Mouse (Mus musculus): Measurements from ENCODE around the gene Ltbp3.

The Ltbp3 gene

DNA sequence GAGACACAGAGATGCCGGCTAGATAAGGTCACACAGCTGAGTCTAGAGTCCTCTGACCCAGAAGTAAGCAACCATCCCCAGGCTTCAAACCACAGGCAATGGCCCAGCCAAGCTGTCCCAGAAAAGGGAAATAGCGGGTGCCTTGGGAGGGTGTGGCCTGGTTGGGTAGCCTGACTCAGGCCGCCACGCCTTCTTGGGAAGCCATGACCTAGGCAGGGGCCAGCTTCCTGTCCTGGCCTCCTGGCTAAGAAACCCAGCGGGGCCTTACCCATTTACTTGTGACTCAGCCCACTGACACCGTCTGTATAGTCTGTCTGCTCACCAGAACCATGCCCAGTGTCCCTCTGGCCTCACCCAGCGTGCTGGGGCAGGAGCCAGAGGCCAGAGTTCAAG lies 16.2 kb upstream of the Ltbp3 start:
- no peak for DNase-seq

DNA sequence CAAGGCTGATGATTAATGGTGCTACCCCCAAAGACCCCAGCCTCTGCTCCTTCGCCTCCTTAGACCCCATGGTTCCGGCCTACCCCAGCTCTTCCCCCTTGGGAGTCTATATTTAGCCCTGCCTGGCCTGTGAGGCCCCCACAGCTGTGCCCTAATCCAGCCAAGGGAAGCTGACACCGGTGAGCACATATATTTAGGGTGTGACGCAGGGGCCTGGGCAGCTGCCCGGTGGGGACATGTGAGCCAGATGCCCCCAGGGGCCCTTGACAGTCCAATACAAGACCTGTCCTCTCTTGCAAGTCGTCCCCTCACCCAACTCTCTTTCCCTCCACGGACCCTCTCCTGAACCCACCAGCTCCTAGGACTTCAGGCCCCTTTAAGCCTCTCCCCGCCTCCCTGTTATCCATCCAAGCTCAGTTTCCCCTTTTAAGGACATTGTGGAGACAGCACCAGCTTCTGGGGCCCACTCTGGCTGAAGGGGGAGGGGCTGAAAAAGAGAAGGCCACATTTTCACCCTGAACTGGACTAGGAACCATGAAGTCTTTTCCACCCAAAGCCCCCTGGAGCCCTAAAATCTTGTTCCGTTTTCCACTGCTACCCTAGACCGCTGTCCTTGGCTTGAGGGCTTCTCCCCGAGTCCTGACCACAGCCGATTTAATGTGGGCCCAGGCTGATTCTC lies 15.5 kb upstream of the Ltbp3 start:
- DNase-seq = no peak

DNA sequence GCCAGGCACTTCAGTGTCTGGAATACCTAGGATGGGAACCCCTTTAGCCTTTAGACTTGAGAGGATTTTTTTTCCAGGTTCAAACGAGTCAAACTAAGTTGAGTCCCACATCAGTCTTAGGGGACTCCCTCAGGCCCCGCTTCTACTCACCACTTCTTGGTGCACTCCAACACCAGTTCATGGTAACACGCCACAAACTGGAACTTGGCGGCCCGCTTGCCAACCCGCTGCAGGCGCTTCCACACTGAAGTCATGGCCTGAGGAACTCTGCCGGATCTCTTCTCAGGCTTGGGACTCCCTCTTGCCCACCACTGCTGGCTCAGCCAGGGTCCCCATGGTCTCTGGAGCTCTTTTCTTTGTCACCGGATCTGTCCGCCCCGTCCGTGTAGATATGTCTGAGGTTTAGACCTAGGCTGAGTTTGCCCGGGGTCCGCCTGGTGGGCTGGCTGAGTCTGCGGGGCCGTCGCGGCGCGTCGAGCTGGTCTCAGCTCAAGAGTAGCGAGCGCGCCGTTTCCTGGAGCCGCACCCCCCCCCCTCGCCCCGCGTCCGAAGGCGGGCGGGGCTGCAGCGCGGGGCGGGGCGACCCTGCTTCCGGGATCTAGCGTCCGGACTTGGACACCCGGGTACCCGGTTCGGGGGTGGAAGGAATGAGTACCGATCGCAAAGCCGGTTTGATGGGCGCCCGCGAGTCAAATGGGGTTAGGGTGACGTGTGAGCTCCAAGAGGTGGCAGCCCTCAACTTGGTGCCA lies 14.8 kb upstream of the Ltbp3 start, which contains the start of gene Ehbp1l1:
Gene Ehbp1l1, minus strand, starts transcription at position 551 of the 749 bp plus-strand sequence.
- DNase-seq = peak; percentile 50

DNA sequence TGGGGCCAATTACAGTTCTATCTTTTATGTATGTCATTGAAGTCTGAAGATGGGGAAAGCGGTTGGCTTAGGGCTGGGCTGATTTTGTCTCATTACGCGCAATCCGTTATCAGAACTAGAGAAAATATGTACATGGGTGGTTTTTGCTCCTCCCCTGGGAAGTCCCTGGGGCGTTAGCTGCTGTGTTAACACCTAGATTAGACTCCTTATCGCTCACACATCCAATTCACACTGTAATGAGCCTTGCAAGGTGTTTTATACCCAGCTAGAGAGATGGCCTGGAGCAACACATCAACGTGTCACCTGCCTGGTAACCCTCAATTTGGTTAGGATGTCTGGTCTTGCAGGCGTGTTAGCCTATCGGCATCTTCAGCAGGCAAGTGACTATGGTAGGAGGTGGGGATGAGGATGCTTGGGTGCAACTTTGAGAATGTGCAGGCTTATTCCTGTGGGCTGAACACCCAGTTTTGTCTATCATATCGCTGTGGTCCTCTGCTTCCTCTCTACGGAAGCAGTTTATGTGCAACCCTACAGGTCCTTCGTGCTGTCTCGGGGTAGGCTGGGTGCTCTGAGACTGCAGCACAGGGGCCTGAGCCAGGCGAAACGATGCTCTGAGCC lies 13.6 kb upstream of the Ltbp3 start:
- DNase-seq = no peak

DNA sequence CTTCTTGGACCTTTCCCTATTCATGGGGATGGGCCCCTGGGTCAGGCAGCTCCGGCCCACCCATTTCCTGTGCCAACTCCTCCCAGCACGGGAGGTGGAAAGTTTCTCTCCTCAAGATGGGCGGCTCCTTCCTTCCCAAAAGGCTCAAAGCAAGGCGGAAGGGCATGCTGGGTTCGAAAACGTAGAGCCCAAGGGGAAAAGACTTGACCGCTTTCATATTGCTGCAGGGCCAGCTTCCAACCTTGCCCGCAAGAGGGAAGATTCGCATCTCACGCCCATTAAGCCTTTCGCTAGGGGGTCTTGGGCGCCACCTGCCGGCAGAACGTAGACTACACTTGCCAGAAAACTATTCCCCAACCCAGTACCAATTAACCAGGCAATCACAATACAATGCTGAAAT lies 13.0 kb upstream of the Ltbp3 start:
- peak; percentile 96 for DNase-seq

DNA sequence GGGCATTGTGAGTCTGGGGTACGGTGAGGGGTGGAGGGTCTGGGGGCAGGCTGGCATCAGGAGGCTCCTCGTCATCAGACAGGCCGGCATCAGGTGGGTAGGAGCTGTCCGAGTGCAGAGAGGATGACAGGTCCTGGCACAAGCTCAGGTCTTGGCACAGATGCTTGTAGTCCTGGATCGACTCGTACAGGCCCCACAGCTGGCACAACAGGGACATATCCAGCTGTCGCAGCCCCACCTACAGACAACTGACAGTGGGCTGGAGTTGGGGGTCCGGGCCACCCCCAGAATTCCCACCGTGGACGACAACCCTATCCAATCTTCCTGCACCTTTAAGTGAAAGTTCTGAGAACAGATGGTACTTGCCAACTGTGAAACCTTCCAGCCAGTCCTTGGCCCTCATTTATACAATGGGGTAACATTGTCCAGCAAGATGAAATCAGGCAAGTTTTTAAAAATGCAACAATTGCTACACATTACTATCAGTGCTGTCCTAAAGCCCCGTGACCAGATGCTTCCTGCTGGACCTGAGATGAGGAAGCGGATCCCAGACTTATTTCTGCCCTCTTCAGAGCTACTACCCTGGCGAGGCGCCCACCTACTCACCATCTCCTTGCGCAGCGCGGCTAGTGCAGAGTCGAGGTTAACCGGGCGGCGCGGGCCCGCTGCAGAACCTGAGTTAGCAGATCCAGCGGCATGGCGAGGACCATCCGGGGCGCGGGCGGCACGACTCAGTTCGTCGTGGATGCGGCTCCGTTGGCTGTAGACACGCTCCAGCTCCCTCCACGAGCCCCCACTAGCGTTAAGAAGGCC lies 11.9 kb upstream of the Ltbp3 start:
- peak; percentile 81 for DNase-seq

DNA sequence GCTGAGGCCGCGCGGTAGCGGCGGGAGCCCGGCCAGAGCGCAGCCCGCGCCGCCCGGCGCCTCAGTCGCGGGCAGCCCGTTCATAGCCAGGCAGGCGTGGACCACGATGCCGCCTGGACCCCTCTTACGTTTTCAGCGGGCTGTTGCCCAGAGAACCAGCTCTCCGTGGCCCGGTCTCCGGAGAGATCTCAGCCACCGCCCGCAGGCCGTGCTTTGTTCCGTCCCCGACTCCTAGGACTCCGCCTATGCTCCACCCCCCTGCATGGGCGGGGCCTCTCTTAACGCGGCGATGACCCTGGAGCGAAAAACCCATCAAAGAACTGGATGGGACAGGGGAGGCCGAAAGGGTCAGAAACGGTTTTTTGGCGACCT lies 11.3 kb upstream of the Ltbp3 start, which contains the start of gene Fam89b:
Gene Fam89b, minus strand, starts transcription at position 210 of the 372 bp plus-strand sequence.
- DNase-seq = peak; percentile 82

DNA sequence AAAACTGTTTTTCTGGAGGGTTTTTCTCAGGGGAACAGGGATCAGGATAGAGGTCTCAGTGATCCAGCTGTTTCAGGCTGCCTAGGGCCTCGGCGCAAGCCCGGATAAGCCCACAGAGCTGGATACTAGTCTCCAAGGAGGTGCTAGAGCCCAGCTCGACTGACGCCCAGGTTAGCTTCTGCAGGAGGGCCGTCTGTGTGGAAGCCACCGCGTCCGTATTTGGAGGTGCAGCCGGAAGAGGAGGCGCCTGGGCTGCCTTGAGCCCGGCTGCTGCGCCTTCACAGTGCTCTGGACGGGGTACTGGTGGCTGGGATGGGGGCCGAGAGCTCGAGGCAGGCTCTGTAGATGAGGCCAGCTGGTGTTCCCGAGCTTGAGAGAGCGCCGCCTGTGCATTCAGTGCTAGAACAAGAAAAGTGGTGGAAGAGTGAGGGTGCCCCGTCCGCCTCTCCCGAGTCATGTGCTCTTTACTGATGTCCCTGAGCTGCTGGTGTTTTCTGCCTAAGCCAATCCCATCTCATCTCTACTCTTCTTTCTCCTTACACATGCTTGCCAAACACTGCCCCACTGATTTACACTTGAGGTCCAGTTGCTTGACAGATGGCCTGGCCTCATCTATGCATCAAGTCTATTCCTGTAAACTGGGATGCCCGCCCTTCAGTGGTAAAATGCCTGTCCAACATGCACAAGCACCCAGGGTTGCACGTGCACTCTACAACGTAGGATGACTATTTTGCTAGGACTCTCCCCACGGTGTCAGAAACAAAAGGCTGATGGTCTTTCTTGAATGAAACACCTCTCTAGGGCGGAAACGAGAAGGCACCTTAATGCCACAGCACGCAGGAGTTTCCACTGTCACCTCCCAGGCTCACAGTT lies 10.2 kb upstream of the Ltbp3 start:
- DNase-seq = no peak

DNA sequence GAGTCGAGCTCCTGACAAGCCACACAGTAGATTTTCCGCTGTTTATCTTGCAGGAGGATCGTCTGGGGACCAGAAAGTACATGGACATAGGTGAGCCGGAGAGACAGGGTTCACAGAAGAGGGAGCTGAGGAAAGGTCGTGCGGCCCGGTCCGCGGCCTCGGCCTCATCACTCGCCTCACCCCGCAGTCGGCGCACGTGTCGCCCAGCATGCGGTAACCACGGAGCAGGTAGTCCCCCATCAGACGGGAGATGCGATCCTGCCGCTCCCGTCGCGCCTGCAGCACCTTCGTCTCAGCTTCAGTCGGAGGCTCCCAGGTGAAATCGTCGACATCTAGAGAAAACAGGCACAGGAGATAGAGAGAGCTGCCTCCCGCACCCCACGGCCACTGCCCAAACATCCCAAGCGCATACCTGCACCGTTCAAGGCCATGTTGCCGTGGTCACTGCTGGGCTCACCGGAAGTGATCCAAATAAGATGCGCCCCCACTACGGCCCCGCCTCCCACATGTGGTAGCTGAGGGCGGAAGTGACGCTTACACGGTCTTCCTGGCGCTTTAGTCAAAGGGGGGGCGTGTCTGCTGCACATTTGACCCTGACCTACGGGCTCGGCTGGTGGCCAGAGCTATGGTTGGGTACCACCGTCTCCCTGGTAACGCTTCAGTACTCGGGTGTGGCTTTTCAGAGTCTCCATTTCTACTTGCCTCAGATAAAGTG lies 9.3 kb upstream of the Ltbp3 start:
- DNase-seq = peak; percentile 90

DNA sequence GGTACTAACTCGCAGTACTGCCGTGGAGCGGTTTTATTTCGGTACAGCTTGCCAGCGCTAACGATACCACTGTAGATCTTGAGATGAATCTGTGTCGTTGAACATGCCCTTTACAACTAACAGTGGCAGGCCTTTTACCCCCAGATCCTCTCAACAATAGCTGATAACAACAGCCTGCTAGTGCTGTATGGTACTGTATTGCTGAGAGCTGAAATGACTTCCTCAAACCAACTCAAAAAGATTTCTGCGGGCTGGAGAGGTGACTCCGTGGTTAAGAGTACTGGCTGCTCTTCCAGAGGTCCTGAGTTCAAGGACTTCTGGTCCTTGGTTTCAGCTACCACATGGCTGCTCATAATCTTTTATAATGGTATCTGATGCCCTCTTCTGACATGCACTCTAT lies 6.4 kb upstream of the Ltbp3 start:
- no peak for DNase-seq

DNA sequence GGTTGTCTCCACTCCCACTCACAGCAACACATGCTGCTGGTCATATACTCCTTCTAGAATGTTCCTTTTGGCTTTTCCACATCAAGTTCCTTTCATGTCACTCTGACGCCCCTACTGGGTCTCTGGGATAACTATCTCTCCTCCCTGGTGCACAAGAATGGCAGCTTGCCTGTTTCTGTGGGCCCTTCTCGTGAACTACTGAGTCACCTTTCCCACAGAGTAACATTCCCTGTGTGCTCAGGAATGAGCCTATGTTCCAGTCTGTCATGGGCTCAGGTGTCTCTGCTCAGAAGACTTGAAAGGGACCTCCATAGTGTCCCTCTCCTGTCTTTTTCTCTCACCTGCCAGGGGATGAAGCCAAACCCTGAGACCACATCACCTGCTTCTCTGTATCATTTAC lies 1.3 kb upstream of the Ltbp3 start:
- no peak for DNase-seq

DNA sequence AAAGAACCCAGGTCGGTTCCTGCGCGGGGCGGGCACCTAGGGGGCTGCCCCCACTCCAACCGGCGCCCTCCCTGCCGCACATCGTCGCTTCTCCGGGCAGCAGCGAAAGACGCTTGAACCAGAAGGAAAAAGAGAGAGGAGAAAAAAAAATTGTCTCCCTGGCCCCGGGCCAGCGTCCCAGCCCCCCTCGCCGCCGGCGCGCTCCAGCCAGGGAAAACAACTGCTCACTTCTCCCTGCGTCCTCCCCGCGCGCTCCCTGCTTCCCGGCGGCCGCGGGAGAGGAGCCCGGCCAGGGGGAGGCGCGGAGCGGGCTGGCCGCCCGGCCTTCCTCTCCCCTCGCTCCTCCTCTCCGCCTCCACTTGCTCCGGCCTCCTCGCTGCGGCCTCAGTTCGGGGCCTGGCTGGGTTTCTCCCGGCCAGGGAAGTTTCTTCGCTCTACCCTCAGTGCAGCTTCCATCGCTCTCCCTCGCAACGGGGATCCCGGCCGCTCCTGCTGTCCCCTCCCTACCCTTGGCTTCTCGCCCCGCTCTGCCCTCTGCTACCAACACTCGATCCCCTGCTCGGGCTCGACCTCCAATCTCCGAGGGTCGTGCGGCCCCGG lies 1.0 kb downstream of the Ltbp3 start:
- peak; percentile 77 for DNase-seq

DNA sequence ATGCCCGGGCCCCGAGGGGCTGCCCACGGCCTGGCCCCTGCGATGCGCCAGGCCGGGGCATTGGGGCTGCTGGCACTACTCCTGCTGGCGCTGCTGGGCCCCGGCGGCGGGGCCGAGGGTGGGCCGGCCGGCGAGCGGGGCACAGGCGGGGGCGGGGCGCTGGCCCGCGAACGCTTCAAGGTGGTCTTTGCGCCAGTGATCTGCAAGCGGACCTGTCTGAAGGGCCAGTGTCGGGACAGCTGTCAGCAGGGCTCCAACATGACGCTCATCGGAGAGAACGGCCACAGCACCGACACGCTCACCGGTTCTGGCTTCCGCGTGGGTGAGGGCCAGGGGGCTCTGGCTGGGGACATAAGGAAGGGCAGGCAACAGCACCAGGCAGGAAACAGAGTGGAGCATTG lies 1.5 kb downstream of the Ltbp3 start:
- no peak for DNase-seq

DNA sequence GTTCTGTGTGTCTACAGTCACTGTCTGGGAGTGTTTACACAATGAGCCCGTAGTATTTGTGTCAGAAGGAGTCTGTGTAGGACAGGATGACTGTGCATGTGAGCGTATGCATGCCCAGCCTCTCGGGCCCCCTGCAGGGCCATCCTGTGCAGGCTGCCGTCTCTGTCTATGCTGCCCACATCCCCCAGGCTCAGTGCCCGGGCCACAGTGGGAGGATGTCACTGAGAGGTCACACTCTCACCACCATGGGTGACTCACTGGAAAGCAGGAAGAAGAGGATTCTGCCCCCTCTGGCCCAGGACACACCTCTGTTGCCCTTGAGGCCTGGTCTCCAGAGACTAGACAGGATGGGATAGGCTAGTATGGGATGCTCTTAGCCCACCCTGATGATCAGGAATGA lies 2.9 kb downstream of the Ltbp3 start:
- DNase-seq = no peak

DNA sequence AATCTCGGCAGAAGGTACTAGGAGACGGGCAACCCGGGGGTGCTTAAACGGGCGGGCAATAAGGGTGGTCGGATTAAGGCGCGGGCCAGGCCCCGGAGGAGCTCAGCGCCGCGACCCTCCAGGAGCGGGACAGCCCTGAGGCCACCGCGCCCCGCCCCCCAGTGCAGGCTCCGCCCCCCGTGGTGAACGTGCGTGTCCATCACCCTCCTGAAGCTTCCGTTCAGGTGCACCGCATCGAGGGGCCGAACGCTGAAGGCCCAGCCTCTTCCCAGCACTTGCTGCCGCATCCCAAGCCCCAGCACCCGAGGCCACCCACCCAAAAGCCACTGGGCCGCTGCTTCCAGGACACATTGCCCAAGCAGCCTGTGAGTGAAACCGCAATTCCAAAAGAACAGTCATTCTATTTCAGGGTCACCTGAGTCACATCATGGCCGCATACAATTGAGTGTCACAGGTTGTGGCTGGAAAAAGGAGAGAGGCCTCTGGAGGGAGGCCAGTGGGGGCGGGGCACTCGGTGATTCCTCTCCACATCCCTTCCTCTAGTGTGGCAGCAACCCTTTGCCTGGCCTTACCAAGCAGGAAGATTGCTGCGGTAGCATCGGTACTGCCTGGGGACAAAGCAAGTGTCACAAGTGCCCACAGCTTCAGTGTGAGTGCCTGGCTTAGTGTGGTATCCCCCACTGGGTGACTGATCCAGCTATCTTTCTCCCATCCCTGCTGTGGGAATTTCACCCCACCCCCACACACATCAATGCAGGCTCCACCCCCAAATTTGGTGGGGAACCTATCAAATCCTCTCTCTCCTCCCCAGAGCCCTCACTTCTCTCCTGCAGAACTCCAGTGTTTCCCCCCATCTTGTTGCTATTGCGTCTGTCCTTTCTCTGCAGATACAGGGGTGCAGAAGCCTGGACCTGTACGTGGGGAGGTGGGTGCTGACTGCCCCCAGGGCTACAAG lies 5.3 kb downstream of the Ltbp3 start:
- DNase-seq = no peak

DNA sequence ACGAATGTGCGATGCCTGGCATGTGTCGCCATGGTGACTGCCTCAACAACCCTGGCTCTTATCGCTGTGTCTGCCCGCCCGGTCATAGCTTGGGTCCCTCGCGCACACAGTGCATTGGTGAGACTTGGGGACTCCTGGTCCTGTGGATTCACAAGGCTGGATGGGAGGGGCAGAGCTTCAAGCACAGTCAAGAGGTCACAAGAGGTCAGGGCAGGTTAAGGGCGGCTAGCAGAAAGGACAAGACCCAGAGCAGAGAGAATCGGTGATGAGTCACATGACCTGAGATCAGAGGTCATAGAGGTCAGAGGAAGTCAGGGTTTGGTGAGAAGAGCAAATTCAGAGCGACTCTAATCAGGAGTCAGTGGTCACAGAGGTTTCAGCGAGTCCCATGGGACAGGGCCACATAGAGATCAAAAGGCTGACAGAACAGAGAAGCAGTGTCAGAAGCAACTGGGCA lies 6.2 kb downstream of the Ltbp3 start:
- no peak for DNase-seq

DNA sequence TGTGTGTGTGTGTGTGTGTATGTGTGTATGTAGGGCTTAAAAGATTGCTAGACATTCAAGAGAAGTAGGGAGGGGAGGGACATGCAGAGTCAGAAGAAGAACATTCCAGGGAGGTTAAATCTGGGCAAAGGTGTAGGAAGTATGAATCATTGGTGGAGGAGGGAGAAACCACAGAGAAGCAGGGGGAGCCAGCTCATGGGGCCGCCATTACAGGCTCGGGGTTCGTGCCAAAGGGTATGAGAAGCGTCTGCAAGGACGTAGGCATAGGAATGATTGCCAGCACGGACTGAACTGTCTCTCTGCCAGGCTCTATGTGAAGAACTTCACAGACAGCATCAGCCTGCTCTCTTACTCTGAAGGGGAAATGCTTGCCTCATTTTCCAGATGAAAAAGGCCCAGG lies 8.8 kb downstream of the Ltbp3 start:
- no peak for DNase-seq

DNA sequence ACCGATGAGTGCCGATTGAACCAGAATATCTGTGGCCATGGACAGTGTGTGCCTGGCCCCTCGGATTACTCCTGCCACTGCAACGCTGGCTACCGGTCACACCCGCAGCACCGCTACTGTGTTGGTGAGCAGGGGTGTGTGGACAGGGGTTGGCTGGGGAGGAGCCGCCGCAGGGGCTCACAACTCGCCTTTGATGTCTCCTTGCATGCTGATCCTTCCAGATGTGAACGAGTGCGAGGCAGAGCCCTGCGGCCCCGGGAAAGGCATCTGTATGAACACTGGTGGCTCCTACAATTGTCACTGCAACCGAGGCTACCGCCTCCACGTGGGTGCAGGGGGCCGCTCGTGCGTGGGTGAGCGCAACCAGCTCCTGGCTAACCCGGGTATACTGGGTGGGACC lies 10.2 kb downstream of the Ltbp3 start:
- no peak for DNase-seq

DNA sequence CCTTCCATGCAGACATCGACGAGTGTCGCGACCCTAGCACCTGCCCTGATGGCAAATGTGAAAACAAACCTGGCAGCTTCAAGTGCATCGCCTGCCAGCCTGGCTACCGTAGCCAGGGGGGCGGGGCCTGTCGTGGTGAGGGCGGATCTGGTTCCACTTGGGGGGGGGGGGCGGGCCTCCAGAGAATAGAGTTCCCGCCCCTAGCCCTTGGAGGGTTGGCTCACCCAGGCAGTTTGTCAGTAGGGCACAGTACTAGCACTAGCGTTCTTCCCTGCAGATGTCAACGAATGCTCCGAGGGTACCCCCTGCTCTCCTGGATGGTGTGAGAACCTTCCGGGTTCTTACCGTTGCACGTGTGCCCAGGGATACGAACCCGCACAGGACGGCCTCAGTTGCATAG lies 11.0 kb downstream of the Ltbp3 start:
- no peak for DNase-seq
